Mouse (Mus musculus) heart, postnatal 10 days (tissue): ENCODE measurements at regions not wholly inside any gene's neighbourhood (a gene's known extent, or its start where the extent isn't known, plus 50 kb on each side); places are given as distances from the start of the nearest gene placed in this dataset.

Source experiments
- DNase-seq, 2 experiments: peaks; one replicate each; pipeline ENCODE4 v3.0.0; 2021
- intact Hi-C: fragments of 180-260 bp; cut with DNase I; formaldehyde crosslinking; loops from one replicate; pipeline ENCODE4 v1.15.1; 2025

DNA sequence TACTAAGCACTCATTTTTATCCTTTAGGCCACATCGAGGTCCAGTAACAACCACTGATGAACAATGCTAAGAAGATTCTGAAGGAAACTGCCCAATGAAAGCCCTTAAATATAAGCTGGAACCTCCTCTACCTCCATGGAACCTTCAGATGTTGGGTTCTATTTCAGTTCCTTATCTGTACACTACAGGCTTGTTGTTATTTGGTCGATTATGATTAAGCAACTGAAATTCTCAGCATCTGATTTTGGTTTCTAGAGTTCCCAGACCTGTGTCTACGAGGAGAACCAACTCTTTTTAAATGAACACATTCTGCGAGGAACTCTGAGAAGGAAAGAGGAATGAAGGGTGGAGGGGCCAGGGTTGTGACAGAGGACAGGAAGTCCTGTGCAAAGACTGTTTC is 253.5 kb downstream of the Ndfip2 start:
- intact Hi-C loops = no loop called here
- no peak for DNase-seq

DNA sequence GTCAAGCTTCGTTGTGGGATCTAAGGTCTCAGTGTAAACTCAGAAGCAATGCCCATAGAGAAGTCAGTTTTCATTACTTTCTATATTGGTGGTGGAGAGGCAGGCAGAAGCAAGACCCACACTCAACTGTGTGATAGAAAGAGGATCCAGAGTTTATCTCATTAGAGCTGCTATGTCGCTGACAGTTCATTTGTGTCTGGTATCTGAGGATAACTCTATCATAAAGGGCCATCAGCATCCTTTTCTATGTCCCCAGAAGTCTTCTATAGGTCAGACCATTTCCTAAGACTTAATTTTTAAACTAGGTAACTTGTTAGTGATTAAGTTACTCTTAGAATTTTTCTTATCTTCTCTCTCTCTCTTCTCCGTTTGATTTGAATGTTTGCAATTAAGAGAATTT is 252.8 kb downstream of the Ndfip2 start:
- intact Hi-C loops = no loop called here
- no peak for DNase-seq

DNA sequence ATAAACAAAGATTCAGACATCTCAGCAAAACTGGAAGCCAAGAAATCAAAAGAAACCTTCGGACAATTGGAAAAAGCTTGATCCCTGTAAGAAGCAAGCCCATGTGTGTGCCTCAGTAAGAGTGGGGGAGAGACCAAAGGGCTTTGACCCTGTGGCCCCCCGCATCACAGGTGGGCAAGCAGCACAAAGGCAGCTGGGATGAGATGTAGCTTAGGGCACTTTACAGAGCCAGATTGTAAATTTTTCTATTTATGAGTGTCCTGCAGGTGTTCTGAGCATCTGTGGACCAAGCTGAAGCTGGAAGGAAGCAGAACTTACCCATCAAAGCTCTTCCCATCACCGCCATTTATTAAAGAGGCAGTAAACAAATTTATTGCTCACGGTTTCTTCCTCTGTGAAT is 246.9 kb downstream of the Ndfip2 start:
- intact Hi-C loops = no loop called here
- no peak for DNase-seq

DNA sequence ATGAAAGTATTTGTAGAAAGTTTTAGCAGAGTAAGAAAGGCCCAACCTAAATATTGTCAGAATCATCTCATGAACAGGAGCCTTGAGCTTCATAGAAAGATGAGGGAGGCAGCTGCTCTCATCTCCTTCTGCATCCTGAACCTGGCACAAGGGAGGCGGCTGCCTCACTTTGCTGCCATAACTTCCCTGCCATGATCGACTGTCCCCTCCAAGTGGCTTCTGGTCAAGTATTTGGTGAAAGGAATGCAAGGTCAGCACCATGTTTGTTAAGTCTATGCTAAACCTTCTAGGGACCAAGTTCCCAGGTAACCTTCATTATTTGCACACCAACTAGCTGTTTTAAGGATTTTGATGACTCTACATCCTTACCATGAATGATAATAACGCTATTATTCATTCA is 246.0 kb downstream of the Ndfip2 start:
- no peak for DNase-seq
- intact Hi-C loops = loop anchor here (5.0 kb wide), 1 partner anchor 233 kb away; no protein-coding TSS in a partner anchor

DNA sequence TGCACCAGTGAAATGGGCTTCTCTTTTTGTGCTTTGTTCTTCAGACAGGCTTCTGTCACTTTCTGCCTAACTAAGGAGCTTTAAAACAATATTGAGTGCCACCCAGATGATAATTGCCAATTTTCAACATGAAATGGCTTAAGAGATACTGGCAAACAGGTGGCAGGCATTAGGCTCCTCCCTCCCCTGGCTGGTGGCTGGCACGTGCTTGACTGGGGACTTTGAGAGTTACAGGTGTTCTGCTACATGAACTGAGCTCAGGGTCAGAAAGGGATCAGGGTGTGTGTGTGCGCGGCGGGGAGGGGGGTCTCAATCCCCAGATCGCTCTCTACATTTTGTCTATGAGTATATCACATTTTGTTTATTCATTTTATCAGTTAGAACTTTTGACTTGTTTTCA is 245.4 kb downstream of the Ndfip2 start:
- DNase-seq = no peak
- intact Hi-C loops = loop anchor here (5.0 kb wide), 1 partner anchor 233 kb away; no protein-coding TSS in a partner anchor

DNA sequence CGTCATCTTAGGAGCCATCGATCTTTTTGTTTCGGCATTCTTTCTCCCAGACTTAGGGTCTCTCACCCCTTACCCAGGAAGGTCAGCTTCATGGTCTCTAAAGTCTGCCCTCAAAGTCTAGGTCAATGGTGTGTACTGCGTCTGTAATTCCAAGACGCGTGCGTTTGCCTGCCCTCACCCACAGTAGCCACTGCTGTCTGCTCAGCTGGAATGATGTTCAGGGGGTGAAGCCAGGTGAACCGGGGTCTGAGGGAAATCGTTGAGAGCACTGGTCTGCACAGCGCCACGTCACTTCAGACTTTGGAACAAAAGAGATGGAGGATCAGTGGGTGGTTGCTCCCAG is 244.2 kb downstream of the Ndfip2 start:
- DNase-seq = no peak
- intact Hi-C loops = loop anchor here (5.0 kb wide), 1 partner anchor 235 kb away; no protein-coding TSS in a partner anchor

DNA sequence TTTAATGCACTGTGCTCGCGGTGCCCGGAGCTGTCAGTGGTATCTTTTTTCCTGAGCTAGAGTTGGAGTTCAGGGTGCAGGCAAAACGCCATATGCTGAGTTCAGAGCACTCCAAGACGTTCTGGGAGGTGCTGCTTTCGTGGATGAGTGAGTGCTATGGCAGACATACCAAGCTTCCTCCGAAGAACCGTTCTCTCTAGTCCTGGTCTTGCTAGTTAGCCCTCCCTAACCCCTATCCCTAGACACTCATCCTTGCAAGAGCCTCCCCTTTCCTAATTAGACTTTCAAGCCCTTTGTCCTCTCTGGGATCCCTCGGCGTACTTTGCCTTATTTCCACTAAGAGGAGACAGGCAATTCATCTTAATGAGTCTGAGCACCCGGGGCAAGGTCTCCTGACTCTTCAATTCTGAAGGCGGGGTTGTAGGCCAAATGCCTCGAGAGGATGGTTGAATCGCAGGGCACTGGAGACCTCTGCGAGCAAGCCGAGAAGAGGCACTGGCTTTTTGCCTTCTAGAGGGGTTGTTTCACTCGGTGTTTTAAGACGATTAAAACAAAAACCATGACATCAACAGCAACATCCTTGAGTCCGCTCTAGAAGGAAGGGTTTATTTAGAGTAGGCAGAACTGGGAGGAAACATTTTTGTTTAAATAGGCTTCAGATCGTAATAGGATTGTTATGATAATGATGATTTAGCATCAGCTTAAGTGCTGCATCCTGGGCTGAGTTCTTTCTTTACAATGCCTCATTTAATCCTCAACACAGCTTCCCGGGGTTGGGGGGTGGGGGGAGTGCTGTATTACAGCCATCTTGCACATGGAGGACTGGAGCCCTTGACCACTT is 243.6 kb downstream of the Ndfip2 start:
- DNase-seq = peak; percentile 11 to 16
- intact Hi-C loops = loop anchor here (5.0 kb wide), 1 partner anchor 235 kb away; no protein-coding TSS in a partner anchor

DNA sequence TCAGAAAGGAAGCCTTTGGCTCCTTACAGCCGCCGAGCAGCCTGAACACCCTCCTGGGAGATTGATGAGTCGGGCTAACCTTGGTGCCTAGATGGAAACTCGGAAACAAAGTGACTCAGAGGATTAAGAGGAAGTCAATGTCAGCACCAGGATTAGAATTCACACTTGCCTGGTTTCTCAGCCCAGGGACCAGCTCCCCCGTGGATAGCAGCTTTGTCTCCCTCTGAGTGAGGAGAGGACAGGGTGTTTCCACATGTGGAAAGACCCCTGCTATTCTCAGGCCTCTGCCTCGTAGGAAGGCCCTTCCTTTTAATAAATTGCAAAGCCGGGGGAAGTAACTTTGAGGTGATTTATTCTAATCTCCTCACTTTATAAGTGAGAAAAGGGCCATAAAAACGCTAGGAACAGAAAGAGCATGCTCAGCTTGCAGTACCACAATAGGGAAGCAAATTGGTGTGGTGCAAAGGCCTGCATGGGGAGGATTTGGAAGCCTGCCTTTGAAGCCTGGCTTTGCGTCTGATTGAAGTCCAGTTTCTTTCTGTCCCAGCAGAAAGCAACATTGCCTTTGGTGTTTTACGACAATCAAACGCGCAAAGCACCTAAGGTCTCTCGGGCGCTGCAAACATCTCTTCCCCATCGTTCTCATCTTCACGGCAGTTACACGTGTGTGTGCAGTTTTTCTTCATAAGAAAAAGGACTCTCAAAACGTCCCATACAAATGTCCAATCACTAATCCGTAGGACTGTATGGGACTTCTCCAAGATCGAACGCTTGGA is 242.8 kb downstream of the Ndfip2 start:
- intact Hi-C loops = loop anchor here (5.0 kb wide), 1 partner anchor 236 kb away; no protein-coding TSS in a partner anchor
- DNase-seq = peak; percentile 29 to 30

DNA sequence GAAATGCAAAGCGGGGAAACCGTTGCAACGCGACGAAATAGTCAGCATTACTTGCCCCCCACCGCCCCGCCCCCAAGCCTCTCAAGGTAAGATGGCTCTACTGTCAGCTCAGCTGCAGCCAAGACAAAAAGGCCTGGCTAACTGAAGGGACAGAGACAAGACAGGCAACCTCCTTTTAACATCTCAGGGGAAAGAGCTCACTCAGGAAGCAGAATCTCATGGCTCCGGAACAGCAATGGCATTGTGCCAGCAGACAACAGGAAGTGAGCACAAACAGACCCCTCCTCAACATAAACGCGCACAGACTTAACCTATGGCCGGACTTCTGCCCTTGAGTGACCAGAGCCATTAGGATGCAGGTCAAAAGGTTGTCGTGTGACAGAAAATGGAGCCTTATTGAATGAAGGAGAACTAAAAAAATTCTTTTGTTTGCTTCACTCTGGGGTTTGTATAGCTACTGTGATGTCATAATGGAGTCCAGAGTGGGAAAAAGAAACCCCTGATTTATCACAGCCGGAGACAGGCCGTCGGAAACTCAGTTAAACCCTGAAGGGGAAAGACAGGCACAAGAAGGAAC is 241.0 kb downstream of the Ndfip2 start:
- peak; percentile 24 to 29 for DNase-seq
- intact Hi-C loops = no loop called here

DNA sequence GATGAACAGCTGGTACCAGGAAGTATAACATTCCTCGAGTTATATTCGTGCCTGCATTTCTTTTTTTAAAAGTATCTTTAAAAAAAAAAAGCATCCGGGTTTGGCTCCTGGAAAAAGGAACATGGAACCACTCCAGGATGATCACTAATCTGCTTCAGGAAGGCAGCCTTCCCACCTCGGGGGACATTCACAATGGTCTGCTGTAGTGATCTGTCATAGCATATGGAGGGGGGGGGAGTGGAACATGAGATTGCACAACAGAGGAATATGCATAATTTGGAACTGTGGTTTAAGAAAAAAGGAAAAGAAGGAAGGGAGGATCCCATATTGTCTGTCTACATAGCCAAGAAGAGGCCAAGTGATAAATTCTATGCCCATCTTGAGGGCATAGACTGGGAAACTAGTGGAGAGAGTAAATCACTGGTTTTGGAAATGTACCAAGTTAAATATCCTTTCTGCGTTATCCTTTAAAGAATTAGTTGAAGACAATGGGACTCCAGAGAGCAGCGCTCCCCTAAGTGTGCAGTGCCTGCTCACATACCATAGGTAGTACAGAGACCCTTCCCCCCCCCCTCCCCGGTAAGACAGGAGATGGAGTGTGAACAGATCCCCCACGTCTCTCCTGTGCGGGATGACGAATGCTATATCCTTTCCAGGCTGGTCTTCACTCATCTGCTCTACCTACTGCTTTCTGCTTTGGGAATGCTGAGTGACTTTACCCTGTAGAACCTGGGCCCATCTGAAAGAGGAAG is 240.0 kb downstream of the Ndfip2 start:
- intact Hi-C loops = no loop called here

DNA sequence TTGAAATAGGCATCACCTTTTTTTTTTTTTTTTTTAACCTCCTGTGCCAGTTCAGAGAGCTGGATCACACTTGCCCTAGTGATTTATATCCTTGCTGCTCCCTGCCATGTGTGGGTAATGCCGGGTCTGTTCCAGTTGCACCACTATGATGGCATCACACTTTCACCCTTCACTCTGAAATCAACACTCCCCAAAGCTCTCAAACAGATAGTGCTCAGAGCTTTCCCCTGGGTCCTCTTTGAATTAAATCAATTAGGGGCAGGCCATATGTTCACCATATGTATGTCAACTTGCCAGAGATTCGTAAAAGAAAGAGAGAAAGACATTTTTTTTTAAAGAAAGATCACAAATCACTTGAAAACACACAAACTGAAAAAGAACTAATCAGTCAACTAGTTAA is 236.8 kb downstream of the Ndfip2 start:
- intact Hi-C loops = no loop called here
- no peak for DNase-seq

More for the DNA sequence above, 240.0 kb downstream of the Ndfip2 start:
- peak in 1 of 2 experiments; percentile 24 for DNase-seq

DNA sequence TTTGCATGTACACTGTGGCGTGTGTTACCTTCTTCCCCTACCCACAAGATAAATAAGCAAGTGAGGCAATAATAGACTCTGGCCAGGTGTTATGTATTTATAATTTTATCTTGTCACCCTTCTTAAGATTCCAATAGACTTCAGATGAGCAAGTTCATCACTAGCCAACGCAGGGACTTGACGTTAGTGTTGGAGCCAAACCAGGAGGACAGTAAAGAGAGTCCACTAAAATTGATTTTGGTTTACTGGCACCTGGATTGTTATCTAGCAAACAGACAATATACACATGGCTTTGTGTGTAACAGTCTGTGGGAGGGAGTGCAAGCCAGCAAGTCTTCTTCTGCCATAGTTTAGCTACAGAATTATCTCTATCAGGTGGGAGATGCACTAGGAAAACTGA is 236.0 kb downstream of the Ndfip2 start:
- no peak for DNase-seq
- intact Hi-C loops = no loop called here

DNA sequence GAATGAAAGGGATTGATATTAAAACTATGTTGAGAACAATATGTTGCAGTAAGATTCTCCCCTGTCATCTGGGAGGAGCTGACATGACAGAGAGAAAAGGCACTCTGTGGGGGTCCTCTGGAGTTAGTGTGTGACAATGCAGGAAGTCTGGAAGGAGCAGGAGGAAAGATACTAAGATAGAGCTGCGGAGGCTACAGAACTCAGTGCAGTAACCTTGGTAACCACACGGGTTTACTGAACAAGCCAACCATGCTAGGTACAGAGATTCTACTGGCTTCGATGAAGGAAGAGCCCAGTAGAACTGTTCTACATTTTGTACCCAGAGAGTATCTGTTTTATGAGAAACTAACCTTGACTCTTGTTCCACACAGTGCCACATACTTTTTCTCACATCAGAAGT is 231.8 kb downstream of the Ndfip2 start:
- intact Hi-C loops = no loop called here
- no peak for DNase-seq

DNA sequence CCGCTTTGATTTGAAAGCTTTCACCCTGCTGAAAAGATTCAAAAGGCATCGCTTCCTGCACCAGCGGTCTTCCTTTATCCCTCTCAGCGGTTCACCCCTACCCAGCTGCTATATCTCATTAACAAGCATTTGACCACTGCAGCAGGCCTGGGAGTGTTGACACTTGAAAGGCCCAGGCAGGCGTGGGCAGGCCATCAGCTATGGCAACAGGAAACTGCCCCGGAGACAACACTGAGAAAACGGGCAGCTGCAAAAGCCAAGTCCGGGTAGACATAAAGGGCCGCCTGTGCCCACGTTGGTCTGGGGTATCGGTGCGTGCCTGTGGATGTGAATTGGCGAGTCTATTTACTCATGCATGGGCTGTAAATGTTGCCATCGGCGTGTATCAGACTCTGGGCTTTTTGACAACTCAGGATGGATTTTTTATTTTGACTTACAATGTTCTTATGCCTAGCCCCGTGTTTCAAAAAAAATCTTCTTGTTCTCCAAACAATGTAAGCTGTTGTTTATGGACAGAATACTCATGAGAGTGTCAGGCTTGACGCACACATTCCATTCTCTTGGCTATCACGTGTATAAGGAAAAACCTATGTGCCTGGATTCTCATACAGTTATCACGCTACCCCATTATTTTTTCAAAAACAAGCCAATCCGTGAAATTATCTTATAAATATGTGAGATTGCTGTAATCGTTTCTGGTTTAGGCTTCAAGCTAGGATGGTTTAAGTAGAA is 225.1 kb downstream of the Ndfip2 start:
- DNase-seq = peak; percentile 75 to 77
- intact Hi-C loops = loop anchor here (5.0 kb wide), 1 partner anchor 81 kb away; no protein-coding TSS in a partner anchor

DNA sequence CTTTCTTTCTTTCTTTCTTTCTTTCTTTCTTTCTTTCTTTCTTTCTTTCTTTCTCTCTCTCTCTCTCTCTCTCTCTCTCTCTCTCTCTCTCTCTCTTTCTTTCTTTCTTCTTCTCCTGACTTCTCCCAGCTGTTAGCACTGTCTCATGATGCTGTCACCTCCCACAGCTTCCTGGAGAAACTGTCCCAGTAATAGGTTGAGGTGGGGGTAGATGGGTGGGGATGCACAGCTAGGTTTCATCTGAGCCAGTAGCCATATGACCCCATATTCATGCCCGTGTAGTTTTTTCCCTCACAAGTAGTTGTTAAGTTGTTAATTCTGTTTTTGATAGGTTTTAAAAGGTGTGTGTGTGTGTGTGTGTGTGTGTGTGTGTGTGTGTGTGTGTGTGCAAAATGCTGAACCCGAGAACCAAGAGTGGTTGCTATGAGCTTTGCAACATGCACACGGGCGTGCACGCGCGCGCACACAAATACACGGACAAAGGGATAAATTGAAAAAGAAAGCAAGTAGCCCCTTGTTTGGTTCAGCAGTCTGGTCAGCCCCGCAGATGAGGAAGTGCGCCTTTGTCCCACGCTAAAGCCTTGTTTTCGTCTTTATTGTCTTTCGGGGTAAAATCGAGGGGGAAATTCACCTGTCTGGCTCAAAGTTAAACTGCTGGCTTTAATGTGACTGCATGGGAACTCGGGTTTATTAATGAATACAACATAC is 224.4 kb downstream of the Ndfip2 start:
- intact Hi-C loops = loop anchor here (5.0 kb wide), 1 partner anchor 80 kb away; no protein-coding TSS in a partner anchor
- no peak for DNase-seq

DNA sequence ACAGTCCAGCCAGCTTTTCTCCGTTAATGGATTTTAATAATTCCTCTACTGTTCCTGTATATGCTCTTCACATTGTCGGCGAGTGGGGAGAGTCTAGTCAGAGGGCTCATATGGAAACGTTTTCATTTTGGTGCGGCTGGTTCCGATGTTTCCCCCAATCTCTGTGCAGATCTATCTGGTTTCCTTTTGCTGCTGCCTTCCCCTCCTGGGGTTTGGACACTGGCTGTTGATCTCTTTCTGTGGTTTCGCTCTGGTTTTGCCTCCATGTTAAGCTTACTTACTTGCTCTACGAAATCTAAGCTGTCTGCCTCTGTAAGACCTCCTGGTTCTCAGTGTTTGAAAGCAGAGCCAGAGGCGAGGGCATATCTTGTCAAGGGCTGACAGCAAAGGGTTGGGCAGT is 221.7 kb downstream of the Ndfip2 start:
- intact Hi-C loops = loop anchor here (5.0 kb wide), 1 partner anchor 78 kb away; no protein-coding TSS in a partner anchor
- DNase-seq = no peak

DNA sequence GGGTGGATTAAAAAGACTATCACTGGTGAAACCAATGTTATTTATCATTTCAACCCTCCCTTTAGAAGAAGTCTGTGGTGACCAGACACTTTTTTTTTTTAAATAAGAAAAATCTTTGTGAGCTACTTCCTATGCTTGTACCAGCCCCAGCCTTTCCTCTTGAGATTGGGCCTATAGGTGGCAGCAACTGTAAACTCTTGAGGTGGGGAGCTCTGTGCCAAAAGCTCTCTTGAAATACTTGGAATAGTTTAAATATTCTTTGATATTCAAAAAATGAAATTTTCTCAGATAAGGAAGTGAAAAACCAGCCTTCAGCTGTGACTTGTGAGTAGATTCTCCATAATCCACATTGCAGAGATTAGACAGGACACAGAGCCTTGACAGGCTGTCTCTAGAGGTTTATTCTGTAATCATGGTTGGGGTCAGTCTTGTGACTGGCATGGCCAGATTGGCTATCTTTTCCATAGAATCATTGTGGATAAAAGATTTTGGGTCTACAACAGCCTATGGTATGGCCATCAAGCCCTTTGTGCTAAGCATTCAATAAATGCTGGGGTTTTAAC is 216.7 kb downstream of the Ndfip2 start:
- intact Hi-C loops = loop anchor here (5.0 to 10.0 kb wide), 2 partner anchors 422 to 1030 kb away; partner anchors contain the start of gene Spry2
- DNase-seq = peak; percentile 34 to 37

DNA sequence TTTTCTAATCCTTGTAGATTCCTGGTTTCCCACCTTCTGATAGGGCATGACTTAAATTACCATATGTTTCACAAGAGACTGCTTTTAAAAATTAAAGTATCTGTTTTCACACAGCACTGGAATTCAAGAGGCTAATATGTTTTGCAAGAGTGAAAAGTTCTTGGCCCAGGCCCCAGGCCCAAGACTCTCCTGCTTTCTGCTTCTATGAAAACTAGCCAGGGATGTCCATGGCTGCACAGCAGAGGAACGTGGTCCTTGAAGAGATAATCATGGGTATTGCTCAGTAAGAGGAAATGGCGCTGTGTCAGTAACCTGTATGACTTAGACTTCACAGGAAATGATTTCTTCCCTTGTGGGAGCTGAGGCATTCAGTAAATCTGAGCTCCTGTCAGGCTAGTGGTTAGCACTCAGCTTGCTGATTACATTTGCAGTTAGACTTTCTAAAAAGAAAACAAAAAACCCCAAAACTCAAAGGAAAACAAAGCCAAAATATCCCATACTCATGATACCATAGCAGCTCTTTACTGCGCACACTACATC is 190.6 kb downstream of the Ndfip2 start:
- peak in 1 of 2 experiments; percentile 9 for DNase-seq
- intact Hi-C loops = no loop called here
